Mouse (Mus musculus) bone marrow, adult 2 months (tissue): Measurements from ENCODE around the gene Cldn4.

ENCODE experiments used
- CTCF ChIP-seq: fragments of 200-500 bp; IDR thresholded peaks from 2 replicates; pipeline ENCODE4 v1.5.1; 2011; ENCODE audit warnings: low read length, control low read depth; ENCODE audit not compliant: control insufficient read depth, insufficient read depth
- POLR2A ChIP-seq: fragments of 200-500 bp; IDR thresholded peaks from 2 replicates; pipeline ENCODE4 v1.6.1; 2011; ENCODE audit warnings: low read depth, mild to moderate bottlenecking, control low read depth, low read length, borderline replicate concordance; ENCODE audit not compliant: control insufficient read depth

DNA sequence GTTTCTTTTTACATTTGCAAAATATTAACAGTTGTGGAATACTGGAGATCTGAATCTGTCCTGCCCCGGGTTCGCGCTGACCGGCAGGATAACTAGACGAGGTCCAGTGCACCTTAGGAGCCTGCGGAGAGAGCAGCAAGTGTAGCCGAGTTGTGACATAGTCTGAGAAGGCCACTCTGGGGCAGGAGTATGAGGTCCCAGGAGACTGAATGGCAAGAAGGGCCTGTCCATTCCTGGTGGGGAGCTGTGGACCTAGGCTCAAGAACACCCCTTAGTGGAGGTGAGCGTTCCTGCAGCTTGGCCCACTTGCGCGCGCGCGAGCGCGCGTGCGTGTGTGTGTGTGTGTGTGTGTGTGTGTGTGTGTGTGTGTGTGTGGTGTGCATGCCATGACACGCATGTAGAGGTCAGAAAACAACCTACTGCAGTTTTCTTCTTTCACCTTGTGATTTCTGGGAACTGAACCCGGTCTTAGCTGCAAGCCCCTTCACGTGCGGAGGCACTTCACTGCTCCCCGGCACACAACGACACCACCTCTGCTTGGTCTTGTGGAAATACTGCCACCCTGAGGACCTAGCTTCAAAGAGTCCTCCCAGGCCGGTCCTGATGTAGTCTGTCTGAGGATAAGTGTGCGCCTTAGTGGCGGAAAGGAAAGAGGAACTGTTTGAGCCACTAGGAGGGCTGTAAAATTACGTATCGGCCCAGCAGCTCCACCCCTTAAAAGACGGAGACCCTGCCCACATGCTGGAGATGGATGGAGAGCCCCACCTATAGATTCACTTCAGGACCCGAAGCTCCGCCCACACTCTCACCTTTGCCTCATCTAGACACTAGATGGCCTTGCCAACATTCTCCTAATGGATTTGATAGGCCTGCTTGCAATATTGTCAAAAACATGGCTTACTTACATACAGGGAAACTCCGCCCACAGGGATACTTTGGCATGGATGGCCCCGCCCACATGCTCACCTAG lies 19.4 kb upstream of the Cldn4 start:
- TF ChIP-seq POLR2A (no peak), CTCF (peak; percentile 49; the same call in 1 of the 2 replicates)
